Mouse (Mus musculus): Measurements from ENCODE around the gene Ipmk. TPM values are rescaled to one million over a fixed set of nuclear protein-coding genes. Genes with fewer than 3 reads are reported as not detected.

Ipmk gene
- total RNA-seq, 1 experiment from 2014 or later: 39.9 TPM

DNA sequence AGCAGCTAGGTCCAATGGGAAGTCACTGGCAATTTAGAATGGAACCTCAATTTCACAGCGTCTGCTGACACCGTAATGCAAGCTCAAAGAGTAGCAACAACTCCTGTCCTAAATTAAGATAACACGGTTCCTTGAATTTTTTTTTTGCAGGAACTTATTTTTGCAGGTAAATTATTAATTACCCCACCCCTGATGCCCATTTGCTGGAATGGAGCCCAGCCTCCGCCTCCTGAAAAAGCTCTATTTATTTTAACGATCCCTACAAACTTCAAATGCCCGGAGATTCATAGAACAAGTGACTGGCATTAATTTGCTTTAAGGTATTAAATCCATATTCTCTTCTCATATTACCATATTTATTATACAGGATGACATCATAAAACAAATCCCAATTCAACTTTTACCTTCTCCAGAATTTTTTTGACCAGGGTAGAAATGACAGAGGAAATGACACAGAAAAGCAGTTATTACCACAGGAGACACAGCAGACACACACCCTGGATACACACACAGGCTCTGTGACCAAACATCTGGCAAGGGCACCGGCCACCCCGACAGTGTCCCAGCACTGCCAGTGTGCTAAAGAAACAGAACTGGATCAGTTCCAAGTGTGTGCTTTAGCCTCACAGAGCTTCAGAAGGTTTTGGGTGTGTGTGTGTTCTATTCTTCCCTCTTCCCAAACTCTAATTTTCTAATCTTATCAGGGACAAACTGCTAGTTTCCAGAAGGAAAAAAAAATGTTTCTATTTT lies 9.2 kb upstream of the Ipmk start:
- no peak for ATAC-seq (ENCODE audit: extremely low read depth, insufficient number of reproducible peaks, low FRiP score, poor library complexity, severe bottlenecking)

- no peak for ATAC-seq (ENCODE audit: extremely low read depth, insufficient number of reproducible peaks, low FRiP score, poor library complexity, severe bottlenecking)
Measured at GRCm38 (mm10) chr10:71339463-71339862, 8.1 kb upstream of the Ipmk start.

DNA sequence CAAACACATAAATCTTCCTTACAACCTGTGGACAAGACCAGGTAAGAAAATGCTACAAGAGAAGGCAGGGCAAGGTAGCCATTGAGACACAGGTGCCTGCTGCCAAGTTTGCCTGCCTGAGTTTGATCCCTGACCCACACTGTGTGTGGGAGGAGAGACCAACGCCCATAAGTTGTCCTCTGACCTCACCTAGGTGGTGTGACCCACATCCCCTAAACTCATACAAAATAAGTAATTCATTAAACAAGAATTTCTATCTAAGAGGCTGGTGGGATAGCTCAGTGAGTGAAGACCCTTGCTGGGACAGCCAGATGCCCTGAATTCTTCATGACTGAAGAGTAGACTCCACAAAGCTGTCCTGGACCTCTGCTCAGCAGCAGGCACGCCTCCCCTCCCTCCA lies 7.4 kb upstream of the Ipmk start:
- ATAC-seq (ENCODE audit: extremely low read depth, insufficient number of reproducible peaks, low FRiP score, poor library complexity, severe bottlenecking): no peak

DNA sequence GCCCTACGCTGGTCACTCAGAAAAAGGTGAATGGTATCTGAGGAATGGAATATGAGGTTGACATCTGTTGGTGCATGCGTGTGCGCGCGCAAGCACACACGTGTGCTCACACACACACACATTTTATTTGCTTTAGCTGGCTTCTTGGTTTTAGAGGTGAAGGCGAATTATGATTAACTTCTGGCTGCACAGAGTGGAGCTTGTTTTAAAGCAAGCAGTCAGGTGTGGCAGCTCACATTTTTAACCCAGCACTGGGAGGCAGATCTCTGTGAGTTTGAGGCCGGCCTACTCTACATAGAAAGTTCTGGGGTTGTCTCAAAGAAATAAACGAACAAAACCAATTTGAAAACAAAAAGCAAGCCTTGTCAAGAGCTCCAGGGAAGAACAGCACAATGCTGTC lies 6.3 kb upstream of the Ipmk start:
- no peak for ATAC-seq (ENCODE audit: extremely low read depth, insufficient number of reproducible peaks, low FRiP score, poor library complexity, severe bottlenecking)

- no peak; the same call in 1 of the 2 replicates for ATAC-seq (ENCODE audit: extremely low read depth, insufficient number of reproducible peaks, low FRiP score, poor library complexity, severe bottlenecking)
Measured at GRCm38 (mm10) chr10:71342030-71342805, 5.3 kb upstream of the Ipmk start.

GRCm38 (mm10) chr10:71343130-71343529 lies 4.4 kb upstream of the Ipmk start:
- no peak for ATAC-seq (ENCODE audit: extremely low read depth, insufficient number of reproducible peaks, low FRiP score, poor library complexity, severe bottlenecking)

- no peak for ATAC-seq (ENCODE audit: extremely low read depth, insufficient number of reproducible peaks, low FRiP score, poor library complexity, severe bottlenecking)
Measured at GRCm38 (mm10) chr10:71343567-71344265, 3.8 kb upstream of the Ipmk start.

DNA sequence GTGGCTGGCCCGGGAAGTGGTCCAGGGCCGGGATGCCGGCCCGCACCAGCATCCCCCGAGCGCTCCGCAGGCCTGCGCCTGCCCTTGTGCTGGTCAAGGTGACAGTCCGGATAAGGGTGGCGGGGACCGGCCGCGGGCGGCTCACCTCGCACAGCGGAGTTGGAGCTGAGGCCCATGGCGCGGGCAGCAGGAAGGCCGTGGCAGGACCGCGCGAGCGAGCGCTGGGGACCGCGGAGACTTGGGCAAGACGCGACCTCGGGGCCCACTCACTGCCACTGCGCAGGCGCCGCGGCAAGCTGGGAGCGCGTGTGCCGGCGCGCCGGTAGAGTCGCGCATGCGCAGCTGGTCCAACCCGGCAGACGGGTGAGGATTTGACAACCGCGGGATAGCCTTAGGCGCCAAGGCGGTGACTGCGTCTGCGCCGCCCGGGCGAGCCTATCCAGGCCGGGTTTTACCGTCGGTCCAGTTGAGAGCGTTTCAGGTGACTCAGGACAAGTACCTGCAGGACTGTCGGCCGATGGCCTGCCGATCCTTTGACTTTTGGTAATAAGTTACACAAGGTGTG lies 2.9 kb upstream of the Ipmk start, which contains the start of gene Cisd1:
Gene Cisd1, minus strand, starts transcription at position 376 of the 565 bp plus-strand sequence.
- peak; percentile 32 for ATAC-seq (ENCODE audit: extremely low read depth, insufficient number of reproducible peaks, low FRiP score, poor library complexity, severe bottlenecking)

DNA sequence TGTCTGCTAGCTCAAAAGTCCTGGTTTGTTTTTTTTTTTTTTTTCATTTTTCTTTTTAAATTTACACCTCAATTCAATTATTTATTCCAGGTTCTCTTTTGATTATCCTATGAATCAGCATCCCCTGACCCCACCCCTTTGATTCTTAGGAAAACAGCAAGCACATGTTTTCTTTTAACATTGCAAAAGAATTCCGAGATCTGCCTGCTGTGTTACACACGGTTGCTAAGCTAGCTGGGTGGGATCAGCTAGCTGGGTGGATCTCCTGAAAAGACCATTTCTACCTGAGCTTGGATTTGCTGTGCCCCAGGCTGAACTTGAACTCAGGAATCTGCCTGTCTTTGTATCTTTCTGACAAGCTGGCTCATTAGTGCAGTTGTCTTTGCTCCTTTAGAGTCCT lies 1.5 kb upstream of the Ipmk start:
- ATAC-seq (ENCODE audit: extremely low read depth, insufficient number of reproducible peaks, low FRiP score, poor library complexity, severe bottlenecking): no peak

DNA sequence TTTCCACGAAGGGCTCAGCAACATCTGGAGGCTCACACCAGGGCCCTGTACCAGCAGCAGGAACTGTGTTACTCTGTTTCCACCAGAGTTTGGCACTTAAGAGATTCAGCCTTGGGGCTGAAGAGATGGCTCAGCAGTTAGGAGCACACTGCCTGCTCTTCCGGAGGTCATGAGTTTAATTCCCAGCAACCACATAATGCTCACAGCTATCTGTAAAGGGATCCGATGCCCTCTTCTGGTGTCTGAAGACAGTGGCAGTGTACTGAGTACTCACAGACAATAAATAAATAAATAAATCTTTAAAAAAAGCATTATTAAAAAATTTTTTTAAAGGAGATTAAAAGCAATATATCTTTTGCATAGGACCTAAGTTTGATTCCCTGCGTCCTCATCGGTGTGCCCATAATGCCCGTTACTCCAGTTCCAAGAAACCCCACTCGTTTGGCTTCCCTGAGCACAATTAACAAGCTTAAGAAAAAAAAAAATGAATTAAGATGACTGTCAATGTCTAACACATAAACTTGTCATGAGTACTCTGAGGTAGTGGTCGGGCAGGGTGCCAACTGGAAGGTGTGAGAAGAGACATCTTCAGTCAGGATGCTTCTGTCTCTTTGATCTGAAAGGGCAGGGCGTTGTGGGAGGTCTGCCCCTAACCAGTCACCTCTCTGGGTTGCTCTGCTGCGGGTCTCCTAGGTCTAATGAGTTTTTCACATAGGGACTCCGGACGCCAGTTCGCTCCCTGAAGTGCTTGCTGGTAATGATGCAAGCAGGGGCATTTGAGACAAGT lies 648 bp upstream of the Ipmk start:
- ATAC-seq (ENCODE audit: extremely low read depth, insufficient number of reproducible peaks, low FRiP score, poor library complexity, severe bottlenecking): no peak; the same call in 1 of the 2 replicates

DNA sequence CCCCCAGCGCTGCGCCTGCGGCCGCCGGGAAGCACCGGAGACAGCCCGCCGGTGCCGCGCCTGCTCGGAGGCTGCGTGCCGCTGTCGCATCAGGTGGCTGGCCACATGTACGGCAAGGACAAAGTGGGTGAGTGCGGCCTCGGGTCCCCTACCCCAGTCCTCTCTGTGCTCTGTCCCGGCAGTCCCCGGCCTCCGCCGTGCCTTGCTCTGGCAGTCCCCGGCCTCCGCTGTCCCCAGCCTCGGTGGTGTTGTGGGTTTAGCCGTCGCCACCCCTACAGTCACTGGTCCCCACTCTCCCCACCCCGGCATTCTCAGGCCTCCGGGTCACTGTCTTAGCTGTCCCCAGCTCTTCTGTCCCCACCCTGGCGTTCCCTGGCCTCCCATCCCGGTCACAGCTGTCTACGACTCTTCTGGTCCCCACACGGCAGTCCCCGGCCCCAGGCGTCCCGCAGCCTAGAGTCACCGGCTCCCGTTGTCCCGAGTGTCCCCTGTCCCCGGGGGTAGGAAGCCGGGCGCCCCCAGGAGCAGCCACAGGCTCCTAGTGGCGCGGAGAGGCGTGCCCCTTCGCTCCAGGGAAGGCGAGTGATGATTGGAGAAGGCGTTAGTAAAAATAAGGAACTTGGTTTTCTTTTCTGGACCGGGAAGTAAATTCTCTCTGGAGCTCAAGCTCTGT lies 537 bp downstream of the Ipmk start:
- ATAC-seq (ENCODE audit: extremely low read depth, insufficient number of reproducible peaks, low FRiP score, poor library complexity, severe bottlenecking): no peak

DNA sequence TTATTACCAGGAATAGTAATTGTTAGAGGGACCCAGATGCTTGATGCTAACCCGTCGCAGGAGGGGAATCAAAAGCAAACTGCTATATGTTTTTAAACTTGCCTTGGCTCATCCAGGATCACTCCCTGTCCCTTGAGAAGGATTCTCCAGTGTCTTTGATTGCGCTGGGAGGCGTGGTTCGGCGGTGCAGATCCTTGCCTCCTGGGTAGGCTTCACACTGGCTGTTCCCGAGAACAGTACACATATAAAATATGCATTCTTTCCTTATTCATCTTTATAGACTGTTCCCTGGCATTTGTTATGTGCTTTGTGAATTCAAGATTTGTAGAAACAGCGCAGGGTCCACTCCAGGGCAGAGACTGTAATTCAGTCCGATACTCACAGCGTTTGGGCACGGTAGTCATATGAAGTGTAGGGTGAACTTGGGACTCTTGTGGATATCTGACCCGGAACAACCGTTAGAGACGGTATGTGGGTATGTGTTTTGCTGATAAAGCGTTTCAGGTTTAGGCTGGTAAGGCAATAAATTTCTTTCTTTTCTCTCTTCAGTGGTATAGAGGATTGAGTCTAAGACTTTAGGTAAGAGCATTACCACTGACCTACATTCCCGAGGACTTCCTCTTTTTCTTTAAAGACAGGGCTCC lies 1.2 kb downstream of the Ipmk start:
- ATAC-seq (ENCODE audit: extremely low read depth, insufficient number of reproducible peaks, low FRiP score, poor library complexity, severe bottlenecking): no peak

- ATAC-seq (ENCODE audit: extremely low read depth, insufficient number of reproducible peaks, low FRiP score, poor library complexity, severe bottlenecking): no peak
Measured at GRCm38 (mm10) chr10:71349290-71349689, 1.7 kb downstream of the Ipmk start.

DNA sequence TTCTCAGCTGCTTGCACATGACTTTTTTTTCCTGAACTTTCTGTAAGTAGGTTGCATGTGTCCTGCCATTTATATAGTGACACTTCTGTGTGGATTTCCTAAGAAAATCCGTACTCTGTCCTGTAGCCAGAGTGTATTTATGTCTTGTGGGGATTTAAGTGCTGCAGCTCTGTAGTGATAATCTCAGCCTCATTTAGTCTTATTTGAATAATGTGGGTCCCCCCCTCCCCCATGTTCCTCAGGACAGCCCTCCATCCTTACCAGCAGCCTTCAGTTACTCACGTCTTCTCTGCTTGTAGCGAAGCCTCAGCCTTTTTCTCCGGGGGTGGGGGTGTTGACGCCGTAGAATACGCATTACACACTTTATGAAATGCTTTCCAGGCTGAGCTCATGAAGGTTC lies 3.7 kb downstream of the Ipmk start:
- no peak for ATAC-seq (ENCODE audit: extremely low read depth, insufficient number of reproducible peaks, low FRiP score, poor library complexity, severe bottlenecking)

DNA sequence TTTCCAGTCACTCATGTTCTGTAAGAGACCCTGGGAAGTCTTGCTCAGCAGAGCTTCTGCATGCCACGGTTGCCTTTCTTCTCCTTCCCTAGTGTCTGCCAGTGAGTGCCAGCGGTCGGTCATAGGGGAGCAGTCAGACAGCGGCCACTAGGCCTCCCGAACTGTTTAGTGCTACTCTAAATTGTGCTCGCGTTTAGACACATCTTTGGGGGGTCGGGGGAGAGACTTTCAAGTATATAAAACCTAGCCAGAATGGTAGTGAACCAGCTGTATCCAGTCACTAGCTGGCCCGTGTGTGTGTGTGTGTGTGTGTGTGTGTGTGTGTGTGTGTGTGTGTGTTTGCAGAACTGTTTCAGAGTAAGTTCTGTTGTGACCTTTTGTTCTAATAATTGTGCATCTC lies 6.3 kb downstream of the Ipmk start:
- ATAC-seq (ENCODE audit: extremely low read depth, insufficient number of reproducible peaks, low FRiP score, poor library complexity, severe bottlenecking): no peak

GRCm38 (mm10) chr10:71354947-71355346 lies 7.4 kb downstream of the Ipmk start:
- no peak for ATAC-seq (ENCODE audit: extremely low read depth, insufficient number of reproducible peaks, low FRiP score, poor library complexity, severe bottlenecking)

DNA sequence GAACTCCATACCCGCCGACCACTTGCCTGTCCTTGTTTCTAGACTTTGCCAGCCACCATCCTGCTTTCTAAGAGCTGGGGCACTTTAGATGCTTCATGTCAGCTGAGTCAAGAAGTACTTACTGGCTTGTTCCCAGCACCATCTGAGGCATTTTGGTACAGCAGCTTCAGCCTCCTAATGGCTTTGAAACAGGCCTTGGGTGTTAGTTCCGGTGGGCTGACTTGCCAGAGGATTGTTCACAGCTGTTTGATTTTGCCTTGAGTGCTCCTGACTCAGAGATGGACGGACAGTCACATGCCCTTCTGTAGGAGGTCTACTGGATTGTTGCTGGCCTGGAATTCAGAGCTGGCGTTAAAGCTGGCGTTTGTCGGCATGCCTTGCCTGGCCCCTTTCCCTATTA lies 13.5 kb downstream of the Ipmk start:
- ATAC-seq (ENCODE audit: extremely low read depth, insufficient number of reproducible peaks, low FRiP score, poor library complexity, severe bottlenecking): no peak

Data from neutrophil, adult 5-6 weeks (primary cell).